ENCODE assay signal across 12 mouse cellular contexts in genomic region chr1:127541522-127541921, GRCm38 (mm10).
DNase-seq lines count a peak whose midpoint lies in the region.
"Had no signal": no experiment of that assay in that cellular context is flagged by ENCODE, and none has a peak within 500 bp of the region (broad histone marks: within the 10 kb centered on the region; RNA-seq: fewer than 3 reads in every experiment).

No protein-coding gene starts in this region.

- peak; percentile 97 for DNase-seq in brain, adult 2 months (ENCODE audit: low read depth, low spot score)
- DNase-seq in cerebellum, adult 11 months = peak; percentile 85
- peak; percentile 89 for DNase-seq in cerebellum, adult 8-10 months
- peak; percentile 86 to 93 for DNase-seq in cerebellum, postnatal 14 days
- DNase-seq in ovary, postnatal 36 days (ENCODE audit: low spot score) = no peak
- DNase-seq in embryo, embryonic 11 days = no peak
- DNase-seq in heart, adult 9 months (ENCODE audit: low spot score in 2 of 2) = no peak
- DNase-seq: adrenal gland, adult 8-10 months; adrenal gland, postnatal 36 days; gastrocnemius, postnatal 14 days; heart, postnatal 4 days; kidney, adult 18-20 months had no signal

Comparison
In these comparisons a context has a peak if more than half of its experiments do, and no peak if none do; other contexts are left out.
1. DNase-seq: peak in brain, adult 2 months (single experiment), cerebellum, adult 11 months (single experiment), cerebellum, adult 8-10 months (single experiment) and cerebellum, postnatal 14 days (2 of 2); none in ovary, postnatal 36 days (single experiment), embryo, embryonic 11 days (single experiment) and heart, adult 9 months (0 of 2).